Mouse (Mus musculus): ENCODE measurements around the gene Zc3h12b. TPM values are rescaled to one million over a fixed set of nuclear protein-coding genes. Genes with fewer than 3 reads are reported as not detected.
"Not testable (repeated sequence)": the region's sequence is repeated elsewhere in the genome, so short reads cannot be mapped to it uniquely, and the experiment has no call there.

The Zc3h12b gene
- polyA plus RNA-seq, 1 experiment from 2014 or later, result 1.0 TPM

GRCm38 (mm10) chrX:95950776-95951175 lies 239.3 kb downstream of the Zc3h12b start:
- H3K4me2 ChIP-seq, result no peak overlapping the region
- H3K36me3 ChIP-seq, result peaks cover 12% of the 10 kb centered on the region; the same call in 1 of the 2 replicates
- WGBS, result 41% methylated on average over 3 of the region's 3 CpGs
- no peak overlapping the region for H3K9ac ChIP-seq
- H3K4me3 ChIP-seq, result no peak overlapping the region
- H3K4me1 ChIP-seq (replicated peaks), result peaks cover 2% of the 10 kb centered on the region; the same call in 1 of the 2 replicates
- H3K27me3 ChIP-seq, result no peaks in the 10 kb centered on the region
- H3K27ac ChIP-seq, result no peak overlapping the region
- no peaks in the 10 kb centered on the region for H3K9me3 ChIP-seq (replicated peaks)
- no peak for ATAC-seq (replicated peaks; ENCODE audit: insufficient number of reproducible peaks, insufficient read depth, low FRiP score, low read depth)

- peak within 1 kb of the TSS; percentile 72 for H3K27ac ChIP-seq
- peak; percentile 100 for ATAC-seq (replicated peaks; ENCODE audit: insufficient number of reproducible peaks, insufficient read depth, low FRiP score, low read depth)
- H3K4me2 ChIP-seq, result peak within 1 kb of the TSS; percentile 69
- H3K36me3 ChIP-seq, result no peaks in the 10 kb centered on the region; the same call in 1 of the 2 replicates
- H3K27me3 ChIP-seq, result no peaks in the 10 kb centered on the region
- no peaks in the 10 kb centered on the region for H3K9me3 ChIP-seq (replicated peaks)
- peaks cover 3% of the 10 kb centered on the region; the same call in 1 of the 2 replicates for H3K4me1 ChIP-seq (replicated peaks)
- peak within 1 kb of the TSS; percentile 65 for H3K4me3 ChIP-seq
- 15% methylated on average over 42 of the region's 42 CpGs for WGBS
- peak within 1 kb of the TSS; percentile 64 for H3K9ac ChIP-seq
Observed at GRCm38 (mm10) chrX:95956497-95957293, 245.2 kb downstream of the Zc3h12b start, which contains the start of gene Las1l. TSS of gene Las1l (minus strand) at chrX:95956962.

GRCm38 (mm10) chrX:95957461-95957860 lies 246.0 kb downstream of the Zc3h12b start:
- Histone ChIP-seq H3K4me3 (peak overlapping the region; percentile 65), H3K4me2 (peak overlapping the region; percentile 62), H3K9ac (peak overlapping the region; percentile 14; the same call in 1 of the 2 replicates), H3K27ac (peak overlapping the region; percentile 24; the same call in 1 of the 2 replicates)
- WGBS, result 31% methylated on average over 11 of the region's 11 CpGs
- H3K36me3 ChIP-seq; ATAC-seq (replicated peaks; ENCODE audit: insufficient number of reproducible peaks, insufficient read depth, low FRiP score, low read depth); H3K4me1 ChIP-seq (replicated peaks); H3K9me3 ChIP-seq (replicated peaks); H3K27me3 ChIP-seq: not testable (repeated sequence)

GRCm38 (mm10) chrX:95963366-95963765 lies 251.9 kb downstream of the Zc3h12b start:
- 56% methylated on average over 2 of the region's 2 CpGs for WGBS
- no peak overlapping the region for H3K9ac ChIP-seq
- no peaks in the 10 kb centered on the region for H3K4me1 ChIP-seq (replicated peaks)

GRCm38 (mm10) chrX:95965036-95965435 lies 253.6 kb downstream of the Zc3h12b start:
- Histone ChIP-seq H3K27me3 (no peaks in the 10 kb centered on the region), H3K27ac (no peak overlapping the region), H3K4me2 (no peak overlapping the region), H3K9me3 (replicated peaks) (no peaks in the 10 kb centered on the region), H3K9ac (no peak overlapping the region), H3K36me3 (no peaks in the 10 kb centered on the region), H3K4me1 (replicated peaks) (no peaks in the 10 kb centered on the region), H3K4me3 (no peak overlapping the region)
- 62% methylated on average over 5 of the region's 6 CpGs for WGBS
- ATAC-seq (replicated peaks; ENCODE audit: insufficient number of reproducible peaks, insufficient read depth, low FRiP score, low read depth), result no peak

More at GRCm38 (mm10) chrX:95963366-95963765, 251.9 kb downstream of the Zc3h12b start:
- Histone ChIP-seq H3K4me2 (no peak overlapping the region), H3K36me3 (no peaks in the 10 kb centered on the region), H3K4me3 (no peak overlapping the region), H3K9me3 (replicated peaks) (no peaks in the 10 kb centered on the region), H3K27ac (no peak overlapping the region), H3K27me3 (no peaks in the 10 kb centered on the region)
- no peak for ATAC-seq (replicated peaks; ENCODE audit: insufficient number of reproducible peaks, insufficient read depth, low FRiP score, low read depth)

GRCm38 (mm10) chrX:95967847-95968593 lies 256.5 kb downstream of the Zc3h12b start:
- Histone ChIP-seq H3K4me3 (peak overlapping the region; percentile 49), H3K36me3 (no peaks in the 10 kb centered on the region), H3K4me1 (replicated peaks) (no peaks in the 10 kb centered on the region), H3K4me2 (peak overlapping the region; percentile 72), H3K27me3 (no peaks in the 10 kb centered on the region), H3K9me3 (replicated peaks) (no peaks in the 10 kb centered on the region), H3K27ac (peak overlapping the region; percentile 12; the same call in 1 of the 2 replicates), H3K9ac (peak overlapping the region; percentile 32; the same call in 1 of the 2 replicates)
- WGBS, result 12% methylated on average over 25 of the region's 28 CpGs
- ATAC-seq (replicated peaks; ENCODE audit: insufficient number of reproducible peaks, insufficient read depth, low FRiP score, low read depth), result peak; percentile 72

GRCm38 (mm10) chrX:95968594-95968965 lies 257.1 kb downstream of the Zc3h12b start:
- Histone ChIP-seq H3K9ac (peak overlapping the region; percentile 32; the same call in 1 of the 2 replicates), H3K27ac (peak overlapping the region; percentile 12; the same call in 1 of the 2 replicates), H3K27me3 (no peaks in the 10 kb centered on the region), H3K4me2 (peak overlapping the region; percentile 72), H3K9me3 (replicated peaks) (no peaks in the 10 kb centered on the region), H3K4me3 (peak overlapping the region; percentile 49), H3K36me3 (no peaks in the 10 kb centered on the region), H3K4me1 (replicated peaks) (no peaks in the 10 kb centered on the region)
- WGBS, result 13% methylated on average over 6 of the region's 6 CpGs
- peak; percentile 88 for ATAC-seq (replicated peaks; ENCODE audit: insufficient number of reproducible peaks, insufficient read depth, low FRiP score, low read depth)

- 36% methylated on average over 6 of the region's 6 CpGs for WGBS
- H3K4me2 ChIP-seq, result peak overlapping the region; percentile 72; the same call in 1 of the 2 replicates
- no peaks in the 10 kb centered on the region for H3K9me3 ChIP-seq (replicated peaks)
- no peak overlapping the region for H3K4me3 ChIP-seq
- H3K27me3 ChIP-seq, result no peaks in the 10 kb centered on the region
- H3K9ac ChIP-seq, result no peak overlapping the region
- H3K27ac ChIP-seq, result no peak overlapping the region
- H3K36me3 ChIP-seq, result no peaks in the 10 kb centered on the region
- H3K4me1 ChIP-seq (replicated peaks), result no peaks in the 10 kb centered on the region
- ATAC-seq (replicated peaks; ENCODE audit: insufficient number of reproducible peaks, insufficient read depth, low FRiP score, low read depth), result no peak
Observed at GRCm38 (mm10) chrX:95969116-95969515, 257.6 kb downstream of the Zc3h12b start.

GRCm38 (mm10) chrX:95969936-95970335 lies 258.5 kb downstream of the Zc3h12b start:
- Histone ChIP-seq H3K4me1 (replicated peaks) (no peaks in the 10 kb centered on the region), H3K27me3 (no peaks in the 10 kb centered on the region), H3K27ac (no peak overlapping the region), H3K36me3 (no peaks in the 10 kb centered on the region), H3K4me2 (no peak overlapping the region), H3K9ac (no peak overlapping the region), H3K9me3 (replicated peaks) (no peaks in the 10 kb centered on the region), H3K4me3 (no peak overlapping the region)
- ATAC-seq (replicated peaks; ENCODE audit: insufficient number of reproducible peaks, insufficient read depth, low FRiP score, low read depth), result no peak
- WGBS, result 90% methylated on average over 9 of the region's 9 CpGs
